Mouse (Mus musculus) cortical plate, adult 2 months (tissue): ENCODE data around the gene Gpatch2.

Experiments used
- CTCF ChIP-seq: fragments of 200-500 bp; IDR thresholded peaks from 2 replicates; pipeline ENCODE4 v1.5.1; 2011; ENCODE audit warnings: mild to moderate bottlenecking, control low read depth, low read length; ENCODE audit not compliant: insufficient read depth; ENCODE audit errors: extremely low read depth
- POLR2A ChIP-seq: fragments of 200-500 bp; IDR thresholded peaks from 2 replicates; pipeline ENCODE4 v1.6.1; 2011; ENCODE audit warnings: mild to moderate bottlenecking, low read length, control low read depth; ENCODE audit not compliant: insufficient read depth; ENCODE audit errors: extremely low read depth

DNA sequence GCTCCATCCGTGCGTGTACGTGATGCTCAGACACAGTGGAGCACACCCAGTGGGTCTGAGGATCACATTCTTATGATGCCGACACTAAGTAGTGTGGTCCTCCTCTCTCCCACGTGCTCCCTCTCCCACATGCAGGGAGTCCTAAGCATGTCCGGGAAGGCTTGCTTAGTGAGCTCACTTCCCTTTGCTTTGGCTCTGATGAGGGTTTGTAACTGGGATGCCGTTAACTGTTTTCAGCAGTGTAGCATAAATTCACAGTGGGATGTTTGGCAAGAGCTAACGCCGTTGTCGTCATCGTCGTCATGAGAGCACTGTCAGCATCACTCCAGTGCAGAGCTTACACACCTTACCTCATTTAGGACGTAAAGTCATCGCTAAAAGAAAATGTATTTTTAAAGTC, 133.6 kb downstream of the Gpatch2 start:
- TF ChIP-seq CTCF = no peak
- TF ChIP-seq POLR2A = no peak
